Mouse (Mus musculus): ENCODE measurements around the gene Necap2. TPM values are rescaled to one million over a fixed set of nuclear protein-coding genes. Genes with fewer than 3 reads are reported as not detected.

The Necap2 gene
- polyA plus RNA-seq, 1 experiment, result 105 TPM

- TF ChIP-seq POLR2A (IDR thresholded peaks at IDR 0.05; ENCODE audit: control insufficient read depth, extremely low read depth, insufficient read depth, low read length, poor library complexity) (no peak), CTCF (IDR thresholded peaks at IDR 0.05; ENCODE audit: borderline replicate concordance, control insufficient read depth, extremely low read depth, insufficient read depth, low read length, poor library complexity) (no peak)
- no peaks in the 10 kb centered on the region for H3K36me3 ChIP-seq (ENCODE audit: control insufficient read depth, insufficient read depth, low read length)
- H3K4me1 ChIP-seq (replicated peaks; ENCODE audit: control insufficient read depth, insufficient read depth, low read length), result peaks cover 9% of the 10 kb centered on the region
- H3K27ac ChIP-seq (ENCODE audit: control insufficient read depth, insufficient read depth, low read length), result no peak overlapping the region
- H3K4me3 ChIP-seq (ENCODE audit: control insufficient read depth, insufficient read depth, low read length), result peak overlapping the region; percentile 61
- H3K27me3 ChIP-seq (ENCODE audit: control insufficient read depth, insufficient read depth, low read length), result no peaks in the 10 kb centered on the region
- WGBS, result 12% methylated on average over 32 of the region's 32 CpGs
- DNase-seq, result no peak
Measured at GRCm38 (mm10) chr4:141059616-141060425, 18.3 kb downstream of the Necap2 start.

- no peaks in the 10 kb centered on the region for H3K36me3 ChIP-seq (ENCODE audit: control insufficient read depth, insufficient read depth, low read length)
- DNase-seq, result no peak
- peaks cover 9% of the 10 kb centered on the region for H3K4me1 ChIP-seq (replicated peaks; ENCODE audit: control insufficient read depth, insufficient read depth, low read length)
- TF ChIP-seq POLR2A (IDR thresholded peaks at IDR 0.05; ENCODE audit: control insufficient read depth, extremely low read depth, insufficient read depth, low read length, poor library complexity), result no peak
- TF ChIP-seq CTCF (IDR thresholded peaks at IDR 0.05; ENCODE audit: borderline replicate concordance, control insufficient read depth, extremely low read depth, insufficient read depth, low read length, poor library complexity), result no peak
- WGBS, result 90% methylated on average over 9 of the region's 9 CpGs
- H3K27me3 ChIP-seq (ENCODE audit: control insufficient read depth, insufficient read depth, low read length), result no peaks in the 10 kb centered on the region
- H3K27ac ChIP-seq (ENCODE audit: control insufficient read depth, insufficient read depth, low read length), result no peak overlapping the region
- no peak overlapping the region for H3K4me3 ChIP-seq (ENCODE audit: control insufficient read depth, insufficient read depth, low read length)
Measured at GRCm38 (mm10) chr4:141058835-141059234, 19.3 kb downstream of the Necap2 start.

GRCm38 (mm10) chr4:141056970-141057369 lies 21.2 kb downstream of the Necap2 start:
- no peak for TF ChIP-seq CTCF (IDR thresholded peaks at IDR 0.05; ENCODE audit: borderline replicate concordance, control insufficient read depth, extremely low read depth, insufficient read depth, low read length, poor library complexity)
- no peak for TF ChIP-seq POLR2A (IDR thresholded peaks at IDR 0.05; ENCODE audit: control insufficient read depth, extremely low read depth, insufficient read depth, low read length, poor library complexity)
- Histone ChIP-seq H3K4me3 (ENCODE audit: control insufficient read depth, insufficient read depth, low read length) (no peak overlapping the region), H3K4me1 (replicated peaks; ENCODE audit: control insufficient read depth, insufficient read depth, low read length) (peaks cover 9% of the 10 kb centered on the region), H3K27ac (ENCODE audit: control insufficient read depth, insufficient read depth, low read length) (no peak overlapping the region), H3K27me3 (ENCODE audit: control insufficient read depth, insufficient read depth, low read length) (no peaks in the 10 kb centered on the region), H3K36me3 (ENCODE audit: control insufficient read depth, insufficient read depth, low read length) (no peaks in the 10 kb centered on the region)
- WGBS, result over 99% methylated on average over 10 of the region's 10 CpGs
- no peak for DNase-seq

GRCm38 (mm10) chr4:141053568-141054161 lies 24.5 kb downstream of the Necap2 start:
- Histone ChIP-seq H3K27me3 (ENCODE audit: control insufficient read depth, insufficient read depth, low read length) (no peaks in the 10 kb centered on the region), H3K36me3 (ENCODE audit: control insufficient read depth, insufficient read depth, low read length) (no peaks in the 10 kb centered on the region), H3K27ac (ENCODE audit: control insufficient read depth, insufficient read depth, low read length) (no peak overlapping the region), H3K4me1 (replicated peaks; ENCODE audit: control insufficient read depth, insufficient read depth, low read length) (no peaks in the 10 kb centered on the region), H3K4me3 (ENCODE audit: control insufficient read depth, insufficient read depth, low read length) (no peak overlapping the region)
- TF ChIP-seq CTCF (IDR thresholded peaks at IDR 0.05; ENCODE audit: borderline replicate concordance, control insufficient read depth, extremely low read depth, insufficient read depth, low read length, poor library complexity) (no peak), POLR2A (IDR thresholded peaks at IDR 0.05; ENCODE audit: control insufficient read depth, extremely low read depth, insufficient read depth, low read length, poor library complexity) (no peak)
- DNase-seq, result no peak
- WGBS, result 93% methylated on average over 17 of the region's 17 CpGs

- Histone ChIP-seq H3K27ac (ENCODE audit: control insufficient read depth, insufficient read depth, low read length) (no peak overlapping the region), H3K36me3 (ENCODE audit: control insufficient read depth, insufficient read depth, low read length) (no peaks in the 10 kb centered on the region), H3K27me3 (ENCODE audit: control insufficient read depth, insufficient read depth, low read length) (no peaks in the 10 kb centered on the region), H3K4me3 (ENCODE audit: control insufficient read depth, insufficient read depth, low read length) (no peak overlapping the region), H3K4me1 (replicated peaks; ENCODE audit: control insufficient read depth, insufficient read depth, low read length) (no peaks in the 10 kb centered on the region)
- 91% methylated on average over 8 of the region's 8 CpGs for WGBS
- TF ChIP-seq POLR2A (IDR thresholded peaks at IDR 0.05; ENCODE audit: control insufficient read depth, extremely low read depth, insufficient read depth, low read length, poor library complexity) (no peak), CTCF (IDR thresholded peaks at IDR 0.05; ENCODE audit: borderline replicate concordance, control insufficient read depth, extremely low read depth, insufficient read depth, low read length, poor library complexity) (no peak)
- no peak for DNase-seq
Measured at GRCm38 (mm10) chr4:141053138-141053537, 25.0 kb downstream of the Necap2 start.

GRCm38 (mm10) chr4:141052442-141052841 lies 25.7 kb downstream of the Necap2 start:
- DNase-seq, result no peak
- H3K27ac ChIP-seq (ENCODE audit: control insufficient read depth, insufficient read depth, low read length), result no peak overlapping the region
- WGBS, result 95% methylated on average over 12 of the region's 12 CpGs

More at GRCm38 (mm10) chr4:141052442-141052841, 25.7 kb downstream of the Necap2 start:
- no peaks in the 10 kb centered on the region for H3K27me3 ChIP-seq (ENCODE audit: control insufficient read depth, insufficient read depth, low read length)
- H3K36me3 ChIP-seq (ENCODE audit: control insufficient read depth, insufficient read depth, low read length), result no peaks in the 10 kb centered on the region
- H3K4me3 ChIP-seq (ENCODE audit: control insufficient read depth, insufficient read depth, low read length), result no peak overlapping the region
- no peaks in the 10 kb centered on the region for H3K4me1 ChIP-seq (replicated peaks; ENCODE audit: control insufficient read depth, insufficient read depth, low read length)
- TF ChIP-seq CTCF (IDR thresholded peaks at IDR 0.05; ENCODE audit: borderline replicate concordance, control insufficient read depth, extremely low read depth, insufficient read depth, low read length, poor library complexity) (no peak), POLR2A (IDR thresholded peaks at IDR 0.05; ENCODE audit: control insufficient read depth, extremely low read depth, insufficient read depth, low read length, poor library complexity) (no peak)
